Mouse (Mus musculus): ENCODE measurements around the gene Socs5. TPM values are rescaled to one million over a fixed set of nuclear protein-coding genes. Genes with fewer than 3 reads are reported as not detected.

The Socs5 gene
- polyA plus RNA-seq, 1 experiment from 2014 or later: 15.4 TPM

DNA sequence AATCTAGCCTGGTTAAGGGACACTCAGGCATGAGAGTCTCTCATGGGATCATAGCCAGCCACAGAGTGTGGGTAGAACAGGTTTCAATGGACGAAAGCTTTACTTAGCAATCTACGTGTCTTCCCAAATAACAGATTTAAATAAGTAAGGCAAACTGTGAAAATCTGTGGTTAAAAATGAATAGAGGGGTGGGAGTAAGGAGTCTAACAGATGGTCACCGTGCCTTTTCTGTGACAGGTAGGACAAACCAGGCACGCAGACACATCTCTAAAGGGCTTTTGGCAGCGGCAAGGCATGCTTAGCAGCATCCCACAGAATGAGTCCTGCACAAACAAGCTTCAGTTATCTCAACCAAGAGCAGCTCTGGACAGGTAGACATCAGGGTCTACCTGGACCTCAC lies 59.9 kb downstream of the Socs5 start:
- H3K9me3 ChIP-seq: no peaks in the 10 kb centered on the region
- 95% methylated on average over 5 of the region's 5 CpGs for WGBS
- H3K27ac ChIP-seq: no peak overlapping the region
- no peaks in the 10 kb centered on the region for H3K36me3 ChIP-seq
- no peak overlapping the region for H3K4me2 ChIP-seq
- no peak for ATAC-seq (ENCODE audit: insufficient number of reproducible peaks, insufficient read depth, low FRiP score, low TSS enrichment, low read depth)
- H3K4me3 ChIP-seq (replicated peaks): no peak overlapping the region
- no peaks in the 10 kb centered on the region for H3K27me3 ChIP-seq
- peaks cover 13% of the 10 kb centered on the region for H3K4me1 ChIP-seq (replicated peaks)
- no peak overlapping the region for H3K9ac ChIP-seq (replicated peaks)

DNA sequence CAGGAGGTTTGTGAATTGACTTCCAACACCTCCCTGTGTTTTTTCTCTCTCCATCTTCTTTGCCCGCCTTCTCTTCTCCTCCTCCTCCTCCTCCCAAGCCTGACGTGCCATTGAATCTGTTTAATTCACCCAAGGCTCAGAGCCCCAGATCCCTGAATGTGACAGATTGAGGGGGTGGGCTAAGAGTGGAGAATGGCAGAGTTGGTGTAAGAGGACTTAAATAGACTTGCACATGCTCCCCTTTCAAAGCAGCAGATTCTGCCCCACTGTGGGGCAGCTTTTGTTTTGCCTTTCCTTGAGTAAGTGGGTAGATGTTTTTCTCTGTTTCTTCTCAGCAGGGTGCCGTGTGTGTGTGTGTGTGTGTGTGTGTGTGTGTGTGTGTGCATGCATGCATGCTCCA lies 61.6 kb downstream of the Socs5 start:
- Histone ChIP-seq H3K27me3 (no peaks in the 10 kb centered on the region), H3K27ac (no peak overlapping the region), H3K36me3 (no peaks in the 10 kb centered on the region), H3K4me1 (replicated peaks) (peaks cover 13% of the 10 kb centered on the region), H3K4me3 (replicated peaks) (no peak overlapping the region), H3K9me3 (peaks cover 11% of the 10 kb centered on the region; the same call in 1 of the 2 replicates), H3K9ac (replicated peaks) (no peak overlapping the region), H3K4me2 (no peak overlapping the region)
- ATAC-seq (ENCODE audit: insufficient number of reproducible peaks, insufficient read depth, low FRiP score, low TSS enrichment, low read depth): no peak
- WGBS: 53% methylated on average over 3 of the region's 3 CpGs

DNA sequence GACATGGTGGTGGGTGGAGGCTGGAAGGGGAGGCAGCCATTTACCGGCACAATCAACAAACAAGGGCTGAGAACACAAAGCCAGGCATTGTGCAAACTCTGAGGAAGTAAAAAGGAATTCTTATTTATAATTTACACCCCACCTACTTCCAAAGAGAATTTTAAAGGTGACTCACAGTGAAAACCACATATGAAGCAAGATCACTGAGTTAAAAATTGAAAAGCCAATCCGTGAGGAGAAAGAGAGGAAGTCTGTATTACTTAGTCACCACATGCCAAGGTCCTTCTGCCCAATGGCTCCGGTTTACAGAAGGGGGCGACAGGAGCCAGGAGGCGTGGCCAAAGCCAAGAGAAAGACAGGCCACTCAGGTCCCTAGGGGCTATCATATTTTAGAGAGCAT lies 62.9 kb downstream of the Socs5 start:
- Histone ChIP-seq H3K36me3 (no peaks in the 10 kb centered on the region), H3K4me3 (replicated peaks) (no peak overlapping the region), H3K4me2 (no peak overlapping the region), H3K27ac (no peak overlapping the region), H3K9ac (replicated peaks) (no peak overlapping the region), H3K9me3 (peaks cover 11% of the 10 kb centered on the region; the same call in 1 of the 2 replicates), H3K27me3 (no peaks in the 10 kb centered on the region), H3K4me1 (replicated peaks) (peaks cover under 1% of the 10 kb centered on the region; the same call in 1 of the 2 replicates)
- 60% methylated on average over 5 of the region's 5 CpGs for WGBS
- ATAC-seq (ENCODE audit: insufficient number of reproducible peaks, insufficient read depth, low FRiP score, low TSS enrichment, low read depth): no peak

DNA sequence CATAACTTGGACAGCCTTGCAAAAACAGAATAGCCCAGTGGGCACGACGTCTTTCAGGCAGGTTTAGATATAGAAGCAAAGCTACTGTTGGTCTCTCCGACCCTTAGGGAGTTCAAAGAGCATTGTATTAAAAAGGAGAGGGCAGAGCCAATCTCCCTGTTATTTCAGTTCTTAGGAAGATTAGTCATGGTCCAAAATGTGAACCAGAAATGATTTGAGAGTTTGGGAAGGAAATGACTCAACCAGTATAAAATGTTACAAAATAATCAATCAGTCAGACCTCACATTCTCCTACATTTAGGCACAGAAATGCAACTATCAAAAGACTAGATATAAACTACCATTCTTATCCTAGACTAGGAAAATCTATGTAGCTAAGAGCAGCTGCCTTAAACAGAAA lies 64.6 kb downstream of the Socs5 start:
- Histone ChIP-seq H3K9me3 (peaks cover 11% of the 10 kb centered on the region; the same call in 1 of the 2 replicates), H3K4me3 (replicated peaks) (no peak overlapping the region), H3K4me1 (replicated peaks) (no peaks in the 10 kb centered on the region), H3K9ac (replicated peaks) (no peak overlapping the region), H3K27me3 (no peaks in the 10 kb centered on the region), H3K27ac (no peak overlapping the region), H3K4me2 (no peak overlapping the region), H3K36me3 (no peaks in the 10 kb centered on the region)
- no peak for ATAC-seq (ENCODE audit: insufficient number of reproducible peaks, insufficient read depth, low FRiP score, low TSS enrichment, low read depth)
- 77% methylated on average over 3 of the region's 3 CpGs for WGBS

DNA sequence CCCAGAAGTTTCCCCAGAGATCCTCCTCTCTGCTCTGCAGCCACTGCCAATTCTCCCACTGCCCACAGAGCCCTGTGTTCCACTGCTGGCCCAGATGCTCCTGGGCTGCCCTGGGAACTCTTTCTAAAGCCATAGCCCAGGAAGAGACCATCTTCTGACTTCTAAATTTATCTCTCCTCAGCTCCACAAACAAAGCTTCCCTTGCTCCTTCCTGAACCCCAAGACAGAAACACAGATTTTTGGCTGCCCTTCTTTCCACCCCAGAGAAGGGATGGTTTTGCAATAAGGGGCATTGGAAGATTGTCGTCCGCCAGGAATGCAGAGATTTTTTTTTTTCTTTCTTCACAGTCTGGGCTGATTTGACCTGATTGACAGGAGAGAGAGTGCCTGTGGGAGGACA lies 66.5 kb downstream of the Socs5 start:
- H3K4me1 ChIP-seq (replicated peaks): peaks cover 5% of the 10 kb centered on the region; the same call in 1 of the 2 replicates
- H3K4me3 ChIP-seq (replicated peaks): no peak overlapping the region

DNA sequence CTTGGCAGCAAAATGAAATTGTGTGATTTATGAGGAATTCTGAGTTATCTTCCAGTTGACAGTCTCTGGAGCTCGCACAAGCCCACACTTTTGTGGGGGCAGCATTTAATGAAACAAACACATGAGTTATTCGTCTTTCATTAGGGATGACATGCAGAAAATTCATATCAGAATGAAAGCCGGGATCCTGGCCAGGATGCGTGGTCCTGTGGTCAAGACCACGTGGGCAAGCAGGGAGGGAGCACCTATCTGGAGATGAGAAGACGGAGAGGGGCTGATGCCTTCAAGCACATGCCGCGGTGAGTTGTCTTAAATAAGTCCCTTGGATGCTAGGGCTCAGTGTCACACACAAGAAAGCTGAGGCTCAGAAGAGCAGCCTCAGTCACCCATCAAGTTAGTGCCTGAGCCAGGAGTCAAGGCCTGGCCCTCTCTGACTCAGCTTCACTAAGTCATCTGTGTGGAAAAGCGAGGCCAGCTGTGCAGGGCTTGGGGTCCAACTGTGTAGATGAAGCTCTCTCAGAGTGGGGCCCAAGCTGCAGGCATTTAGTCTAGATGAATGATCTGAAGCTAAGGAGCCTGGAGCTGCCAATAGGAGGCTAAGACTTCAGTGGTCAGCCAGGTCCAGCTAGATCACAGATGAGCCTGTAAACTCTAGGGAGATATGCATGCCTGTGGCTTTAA lies 67.3 kb downstream of the Socs5 start:
- no peak for ATAC-seq (ENCODE audit: insufficient number of reproducible peaks, insufficient read depth, low FRiP score, low TSS enrichment, low read depth)
- no peaks in the 10 kb centered on the region for H3K27me3 ChIP-seq
- no peak overlapping the region for H3K27ac ChIP-seq
- peaks cover 10% of the 10 kb centered on the region; the same call in 1 of the 2 replicates for H3K4me1 ChIP-seq (replicated peaks)
- no peak overlapping the region for H3K4me3 ChIP-seq (replicated peaks)
- peaks cover 11% of the 10 kb centered on the region; the same call in 1 of the 2 replicates for H3K9me3 ChIP-seq
- no peak overlapping the region for H3K9ac ChIP-seq (replicated peaks)
- no peaks in the 10 kb centered on the region for H3K36me3 ChIP-seq
- 87% methylated on average over 9 of the region's 9 CpGs for WGBS
- H3K4me2 ChIP-seq: no peak overlapping the region

More for the DNA sequence above, 66.5 kb downstream of the Socs5 start:
- no peak overlapping the region for H3K4me2 ChIP-seq
- H3K9ac ChIP-seq (replicated peaks): no peak overlapping the region
- peaks cover 11% of the 10 kb centered on the region; the same call in 1 of the 2 replicates for H3K9me3 ChIP-seq
- no peak overlapping the region for H3K27ac ChIP-seq
- no peaks in the 10 kb centered on the region for H3K36me3 ChIP-seq
- H3K27me3 ChIP-seq: no peaks in the 10 kb centered on the region
- no peak for ATAC-seq (ENCODE audit: insufficient number of reproducible peaks, insufficient read depth, low FRiP score, low TSS enrichment, low read depth)
- WGBS: 85% methylated on average over 2 of the region's 2 CpGs

DNA sequence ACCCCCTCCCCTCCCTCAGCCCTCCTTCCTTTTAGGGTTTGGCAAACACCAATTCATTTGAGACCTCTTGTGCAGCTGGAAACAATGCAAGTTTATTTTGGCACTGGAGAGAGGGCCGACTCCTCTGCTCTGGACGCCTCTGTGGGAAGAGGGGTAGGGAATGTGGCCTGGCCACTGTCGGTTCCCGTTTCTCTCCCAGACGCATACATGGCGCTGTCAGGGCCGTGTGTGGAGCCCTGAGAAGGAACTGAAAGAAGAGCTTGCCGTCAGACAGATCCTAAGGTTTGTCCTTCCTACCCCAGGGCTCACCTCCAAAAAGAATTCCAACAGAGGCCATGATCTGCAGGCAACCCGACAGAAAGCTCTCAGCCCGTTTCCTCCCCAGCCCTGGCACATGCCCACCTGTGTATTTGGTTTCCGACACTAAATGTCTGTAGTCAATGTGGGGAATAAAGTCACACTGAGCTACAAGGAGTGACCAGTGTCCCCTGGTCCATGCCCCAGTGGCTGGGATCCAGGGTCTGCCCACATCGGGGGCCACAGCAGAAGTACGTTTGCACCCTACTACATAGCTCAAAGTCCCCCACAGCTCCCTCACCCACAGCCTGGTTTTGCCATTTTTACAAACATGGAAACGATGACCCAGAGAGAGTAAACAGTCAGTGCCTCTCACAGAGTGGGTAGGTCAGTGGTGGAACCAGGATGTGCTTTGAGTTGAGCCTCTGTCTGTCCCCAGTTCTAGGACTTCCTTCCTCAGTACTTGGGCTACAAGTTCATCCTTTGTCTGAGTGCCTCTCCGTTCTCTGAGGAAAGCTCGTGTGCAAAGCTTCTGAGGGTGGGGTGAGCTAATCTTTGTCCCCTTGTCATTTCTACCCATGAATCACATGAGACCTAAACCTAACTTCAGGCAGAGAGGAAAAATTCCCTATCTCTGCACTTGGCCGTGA lies 68.9 kb downstream of the Socs5 start:
- Histone ChIP-seq H3K9me3 (peaks cover 11% of the 10 kb centered on the region; the same call in 1 of the 2 replicates), H3K9ac (replicated peaks) (no peak overlapping the region), H3K27ac (no peak overlapping the region), H3K4me2 (no peak overlapping the region), H3K36me3 (no peaks in the 10 kb centered on the region), H3K27me3 (no peaks in the 10 kb centered on the region), H3K4me1 (replicated peaks) (peaks cover 10% of the 10 kb centered on the region; the same call in 1 of the 2 replicates), H3K4me3 (replicated peaks) (no peak overlapping the region)
- ATAC-seq (ENCODE audit: insufficient number of reproducible peaks, insufficient read depth, low FRiP score, low TSS enrichment, low read depth): no peak
- 79% methylated on average over 17 of the region's 17 CpGs for WGBS

DNA sequence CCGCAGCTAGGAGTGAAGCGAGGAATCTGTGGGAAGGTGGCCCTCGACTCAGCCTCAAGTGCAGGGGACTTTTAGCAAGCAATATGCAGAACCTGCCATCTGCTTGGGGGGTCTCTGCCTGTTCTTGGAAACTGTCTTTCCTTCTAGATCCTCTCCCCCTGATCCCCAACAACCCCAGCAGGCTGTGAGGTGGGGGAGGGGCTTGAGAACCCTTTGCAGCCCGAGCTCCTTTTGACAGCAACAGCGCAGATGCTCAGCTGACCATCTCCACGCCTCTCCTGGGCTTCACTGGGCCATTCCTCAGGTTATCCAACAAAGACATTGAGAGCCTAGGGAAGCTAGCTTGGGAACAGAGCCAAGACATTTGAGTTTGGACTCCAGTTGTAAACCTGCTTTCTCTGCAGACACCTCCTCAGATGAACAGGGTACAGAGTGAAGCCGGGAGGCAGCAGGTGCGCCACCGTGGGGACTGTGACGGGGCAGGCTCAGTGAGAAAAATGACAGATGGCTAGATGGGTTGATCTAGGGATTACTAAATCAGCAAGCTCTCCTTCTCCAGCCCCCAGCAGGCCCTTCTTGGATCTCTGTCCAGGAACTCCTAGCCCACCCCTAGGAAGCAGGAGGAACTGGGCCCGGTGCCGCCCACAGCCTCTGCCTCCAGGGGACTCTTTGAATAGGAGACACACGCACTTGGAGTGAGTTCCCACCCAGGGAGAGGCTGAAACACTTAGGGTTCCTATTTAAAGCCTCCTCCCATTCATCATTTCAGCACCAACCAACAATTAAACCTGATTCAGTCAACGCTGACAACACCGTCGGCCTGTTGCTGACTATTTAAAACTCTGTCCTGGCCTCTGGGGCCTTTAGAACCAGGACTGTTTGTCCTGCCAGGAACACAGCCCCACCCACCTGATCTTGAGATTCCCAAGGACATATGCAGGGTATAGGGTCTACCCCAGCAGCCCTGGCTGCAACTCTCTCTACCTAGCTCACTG lies 71.4 kb downstream of the Socs5 start:
- H3K4me1 ChIP-seq (replicated peaks): peaks cover 10% of the 10 kb centered on the region; the same call in 1 of the 2 replicates
- no peak overlapping the region for H3K27ac ChIP-seq
- no peak overlapping the region for H3K4me3 ChIP-seq (replicated peaks)
- H3K36me3 ChIP-seq: no peaks in the 10 kb centered on the region
- 51% methylated on average over 16 of the region's 16 CpGs for WGBS
- no peaks in the 10 kb centered on the region for H3K27me3 ChIP-seq
- no peaks in the 10 kb centered on the region for H3K9me3 ChIP-seq
- no peak overlapping the region for H3K9ac ChIP-seq (replicated peaks)
- ATAC-seq (ENCODE audit: insufficient number of reproducible peaks, insufficient read depth, low FRiP score, low TSS enrichment, low read depth): no peak
- H3K4me2 ChIP-seq: no peak overlapping the region

DNA sequence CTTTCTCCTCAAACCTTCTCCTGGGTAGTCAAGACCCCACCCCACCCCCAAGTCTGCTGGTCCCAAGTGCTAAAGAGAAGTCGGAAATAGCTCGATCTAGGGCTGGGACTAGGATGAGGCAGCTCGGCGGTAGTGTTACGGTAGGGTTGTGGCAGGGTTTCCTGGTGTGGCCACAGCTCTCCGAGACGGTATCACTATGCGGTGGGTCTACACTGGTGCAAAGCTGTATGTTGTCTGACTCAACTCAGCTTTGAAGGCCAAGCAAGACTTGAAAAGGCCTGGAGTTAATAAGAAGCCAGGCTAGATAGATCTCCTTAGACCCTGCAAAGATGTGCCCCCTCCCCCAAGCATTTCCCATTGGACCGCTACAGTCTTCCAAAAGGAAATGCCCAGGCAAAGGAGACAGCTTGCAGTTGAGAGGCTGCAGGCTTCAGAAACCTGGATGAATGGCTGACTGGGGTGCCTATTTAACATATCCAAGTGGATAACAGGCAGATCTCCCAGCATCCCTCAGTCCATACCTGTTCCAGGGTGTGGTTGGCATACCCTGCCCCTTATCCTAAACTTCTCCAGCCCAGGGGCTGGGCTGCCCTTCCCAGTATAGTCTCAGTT lies 72.6 kb downstream of the Socs5 start:
- Histone ChIP-seq H3K9ac (replicated peaks) (no peak overlapping the region), H3K4me1 (replicated peaks) (peaks cover 10% of the 10 kb centered on the region; the same call in 1 of the 2 replicates), H3K27ac (no peak overlapping the region), H3K4me3 (replicated peaks) (no peak overlapping the region), H3K9me3 (no peaks in the 10 kb centered on the region), H3K36me3 (no peaks in the 10 kb centered on the region), H3K27me3 (no peaks in the 10 kb centered on the region), H3K4me2 (no peak overlapping the region)
- no peak for ATAC-seq (ENCODE audit: insufficient number of reproducible peaks, insufficient read depth, low FRiP score, low TSS enrichment, low read depth)
- WGBS: 82% methylated on average over 9 of the region's 9 CpGs

DNA sequence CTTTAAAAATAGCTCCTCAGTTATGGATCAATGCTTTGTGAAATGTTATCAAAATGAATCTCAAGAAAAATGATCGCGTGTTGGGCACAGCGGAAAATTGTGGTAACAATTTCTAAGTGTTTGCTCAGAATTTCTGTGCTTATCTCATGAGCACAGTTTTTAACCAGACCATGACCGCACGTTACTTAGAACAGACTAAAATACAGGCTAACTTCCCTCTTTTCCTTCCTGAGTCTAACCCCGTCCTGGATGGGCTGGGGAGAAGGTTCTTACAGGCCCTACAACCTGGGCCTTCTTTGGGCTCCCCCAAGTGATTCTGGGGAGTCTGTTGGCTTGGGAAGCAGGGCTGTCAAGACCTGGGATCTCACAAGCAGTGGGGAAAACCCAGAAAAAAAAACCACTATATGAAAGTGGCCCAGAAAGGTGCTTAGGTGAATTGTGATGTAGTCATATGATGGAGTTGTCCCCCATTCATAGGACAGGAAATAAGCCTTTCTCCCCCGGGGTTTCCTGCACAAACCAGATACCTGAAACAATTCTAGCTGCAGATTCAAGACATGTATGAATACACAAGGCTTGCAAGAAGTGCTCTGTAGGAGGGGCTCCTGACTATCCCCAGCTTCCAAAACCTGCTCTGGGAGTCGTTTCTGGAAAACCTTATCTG lies 74.3 kb downstream of the Socs5 start:
- Histone ChIP-seq H3K27ac (no peak overlapping the region), H3K9me3 (no peaks in the 10 kb centered on the region), H3K27me3 (peaks cover 4% of the 10 kb centered on the region; the same call in 1 of the 2 replicates), H3K4me2 (no peak overlapping the region), H3K36me3 (no peaks in the 10 kb centered on the region), H3K4me1 (replicated peaks) (peaks cover 22% of the 10 kb centered on the region; the same call in 1 of the 2 replicates), H3K9ac (replicated peaks) (no peak overlapping the region), H3K4me3 (replicated peaks) (no peak overlapping the region)
- WGBS: 88% methylated on average over 8 of the region's 8 CpGs
- no peak for ATAC-seq (ENCODE audit: insufficient number of reproducible peaks, insufficient read depth, low FRiP score, low TSS enrichment, low read depth)
